Mouse (Mus musculus): ENCODE measurements around the gene Msi2.

Gene Msi2

DNA sequence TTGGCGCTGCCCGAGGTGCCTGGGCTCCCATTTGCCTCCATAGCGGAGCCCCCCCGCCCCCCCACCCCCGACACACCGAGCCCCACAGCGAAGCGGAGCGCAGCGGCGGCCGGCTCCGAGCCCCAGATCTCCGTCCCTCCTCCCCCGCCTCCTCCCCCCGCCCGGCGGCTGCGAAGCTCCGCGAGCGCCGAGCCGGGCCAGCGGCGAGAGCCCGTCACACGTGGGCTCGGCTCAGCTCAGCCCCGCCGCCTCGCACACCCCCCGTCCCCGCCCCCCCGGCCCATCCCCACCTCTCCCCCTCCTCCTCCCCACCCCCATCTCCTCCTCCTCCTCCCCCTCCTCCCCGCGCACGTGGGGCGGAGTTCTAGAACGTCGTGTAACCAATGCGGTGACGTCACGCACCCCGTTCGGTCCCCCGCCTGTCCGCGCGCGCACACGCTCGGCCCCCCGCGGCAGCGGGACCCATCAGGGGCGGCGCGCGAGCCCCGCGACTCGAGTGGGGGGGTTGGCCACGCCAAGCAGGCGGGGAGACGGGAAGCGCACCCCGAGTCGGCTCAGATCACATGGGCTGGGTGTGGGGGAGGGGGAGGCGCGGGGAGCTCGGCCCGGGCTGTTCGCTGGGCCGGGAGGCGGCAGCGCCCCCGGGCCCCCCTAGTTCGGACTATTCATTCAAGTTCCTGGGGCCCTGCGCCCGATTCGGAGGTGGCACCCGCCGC is at the start of gene Msi2:
Gene Msi2 (minus strand): TSS at position 464 of the 716 bp plus-strand sequence.
- DNase-seq, result peak; percentile 88 to 93

DNA sequence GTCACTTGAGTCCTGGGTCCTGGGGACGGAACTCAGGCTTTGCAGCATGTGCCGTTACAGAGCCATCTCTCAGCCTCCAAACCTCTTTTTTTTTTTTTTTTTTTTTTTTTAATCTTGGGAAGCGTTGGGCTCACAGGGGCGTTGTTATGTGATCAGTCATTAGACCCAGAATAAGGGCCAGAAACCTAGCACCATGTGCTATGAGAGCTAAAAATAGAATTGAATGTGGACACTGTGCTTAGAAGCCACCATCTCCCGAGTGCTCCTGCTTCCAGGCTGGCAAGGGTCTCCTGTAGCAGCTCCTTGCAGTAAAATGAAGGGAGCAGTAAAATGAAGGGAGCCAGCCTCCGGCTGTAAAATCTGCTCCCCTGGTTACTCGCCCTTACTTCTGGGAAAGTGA is 47.3 kb upstream of the Msi2 start:
- no peak for DNase-seq

DNA sequence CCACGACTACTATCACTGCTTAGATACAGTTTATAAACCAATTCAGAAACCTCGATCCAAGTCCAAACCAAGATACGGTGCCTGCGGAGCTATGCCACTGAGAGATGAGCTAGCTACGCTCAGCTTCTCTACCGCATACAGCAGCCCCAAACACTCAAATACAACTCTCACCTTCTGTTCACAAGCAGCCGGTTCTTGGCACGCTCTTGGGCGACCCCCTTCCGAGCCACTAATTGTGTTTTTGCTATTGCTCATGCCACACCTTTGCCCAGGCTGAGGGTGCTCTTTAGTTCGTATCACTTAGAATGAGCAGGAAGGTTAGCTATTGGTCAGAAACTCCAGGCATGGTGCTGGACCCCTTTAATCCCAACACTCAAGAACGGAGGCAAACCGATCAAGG is 45.1 kb upstream of the Msi2 start:
- DNase-seq, result peak; percentile 13 to 16

DNA sequence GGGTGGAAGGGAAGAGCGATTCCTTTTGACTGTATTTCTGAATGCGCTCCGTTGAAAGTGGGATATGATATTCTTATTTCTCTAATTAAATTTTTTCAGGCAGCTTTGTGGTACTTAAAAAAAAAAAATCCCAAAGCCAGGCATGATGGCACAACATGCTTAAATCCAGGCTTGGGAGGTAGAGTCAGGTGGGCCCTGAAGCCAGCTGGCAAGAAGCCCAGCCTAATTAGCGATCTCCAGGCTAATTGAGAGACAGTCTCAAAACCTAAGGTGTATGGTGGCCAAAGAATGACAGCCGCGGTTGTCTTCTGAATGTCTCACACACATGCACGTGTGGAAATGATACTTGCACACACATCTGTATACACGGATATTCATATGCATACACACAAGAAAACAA is 41.2 kb upstream of the Msi2 start:
- no peak for DNase-seq

DNA sequence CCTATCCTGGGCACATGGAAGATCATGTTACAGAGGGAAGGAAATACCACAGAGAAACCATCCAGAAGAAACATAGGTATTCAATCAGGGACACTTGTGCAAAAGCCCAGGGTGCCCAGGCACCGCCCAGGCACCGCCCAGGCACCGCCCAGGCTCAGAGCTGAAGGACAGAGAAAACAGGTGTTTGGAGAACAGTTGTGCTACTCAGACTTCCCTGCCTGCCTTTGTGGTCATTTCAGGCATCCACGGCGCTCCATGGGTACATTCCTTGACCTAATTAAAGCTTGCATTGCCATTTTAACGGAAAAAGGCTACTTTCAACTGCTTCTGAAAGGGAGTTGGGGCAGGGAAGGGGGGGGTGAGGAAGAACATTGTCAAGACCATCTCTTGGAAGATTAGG is 40.1 kb upstream of the Msi2 start:
- DNase-seq, result no peak

DNA sequence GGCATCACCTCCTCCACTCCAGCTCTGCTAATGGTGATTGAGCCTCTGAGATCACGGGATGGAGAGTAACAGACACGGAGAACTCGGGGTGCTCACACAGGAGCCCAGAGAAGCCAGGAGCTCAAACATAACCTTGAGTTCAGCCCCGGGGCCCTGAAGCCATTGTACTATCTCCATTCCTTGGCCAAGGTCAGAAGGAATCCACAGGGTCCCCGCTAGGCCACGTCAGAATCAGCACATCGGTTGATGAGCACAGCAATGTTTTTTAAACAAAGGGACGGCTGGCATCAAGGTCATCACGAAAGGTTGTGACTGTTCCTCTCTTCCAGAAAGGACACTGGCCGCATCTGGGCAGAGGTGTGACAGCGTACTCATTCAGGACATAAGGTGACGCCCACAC is 27.0 kb upstream of the Msi2 start:
- DNase-seq, result no peak

DNA sequence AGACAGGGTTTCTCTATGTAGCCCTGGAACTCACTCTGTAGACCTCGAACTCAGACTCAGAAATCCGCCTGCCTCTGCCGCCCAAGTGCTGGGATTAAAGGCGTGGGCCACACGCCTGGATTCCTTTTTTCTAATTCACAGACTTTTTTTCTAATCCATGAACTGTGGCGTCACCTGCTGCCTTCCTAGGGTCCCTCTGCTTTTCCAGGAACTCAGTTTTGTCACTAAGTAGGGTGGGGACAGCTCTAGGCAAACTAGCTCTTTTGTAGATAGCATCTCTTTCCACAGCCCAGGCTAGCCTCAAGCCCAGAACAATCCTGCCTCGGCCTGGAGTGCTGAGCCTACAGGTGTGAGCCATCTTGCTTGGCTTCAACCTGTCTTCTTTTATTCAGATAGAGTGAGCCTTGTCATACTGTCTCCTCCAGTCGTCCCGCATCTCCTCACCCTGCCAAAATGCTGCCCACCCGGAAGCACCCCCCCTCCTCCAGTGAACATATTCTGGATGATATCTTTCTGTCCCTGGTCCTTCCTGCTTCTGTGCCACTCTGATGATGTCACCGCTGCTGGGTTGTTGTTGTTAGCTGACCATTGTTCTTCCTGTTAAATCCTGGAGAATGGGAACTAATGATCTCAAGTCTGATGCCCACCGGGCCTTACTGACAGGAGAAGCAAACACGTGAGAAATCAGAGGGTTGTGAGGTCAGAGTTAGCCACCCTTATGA is 21.4 kb upstream of the Msi2 start:
- no peak for DNase-seq

DNA sequence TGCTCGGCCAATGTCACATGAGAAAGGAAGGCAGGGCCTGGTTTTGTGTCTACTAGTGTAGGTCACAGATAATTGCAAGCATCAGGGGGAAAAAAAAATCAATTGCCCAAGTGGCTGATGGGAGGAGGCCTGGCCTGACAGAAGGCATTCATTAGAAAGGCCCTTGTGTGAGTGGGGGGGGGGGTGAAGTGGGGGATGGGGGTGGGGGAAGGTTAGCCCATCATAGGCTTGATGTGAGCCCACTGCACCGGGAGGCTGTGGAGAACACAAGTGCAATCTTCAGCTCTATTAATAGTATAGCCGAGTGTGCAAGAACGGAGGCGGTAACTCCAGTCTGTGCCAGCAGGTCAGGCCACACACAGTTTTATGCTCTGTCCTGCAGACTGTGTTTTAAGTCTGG is 11.1 kb upstream of the Msi2 start:
- DNase-seq, result no peak

DNA sequence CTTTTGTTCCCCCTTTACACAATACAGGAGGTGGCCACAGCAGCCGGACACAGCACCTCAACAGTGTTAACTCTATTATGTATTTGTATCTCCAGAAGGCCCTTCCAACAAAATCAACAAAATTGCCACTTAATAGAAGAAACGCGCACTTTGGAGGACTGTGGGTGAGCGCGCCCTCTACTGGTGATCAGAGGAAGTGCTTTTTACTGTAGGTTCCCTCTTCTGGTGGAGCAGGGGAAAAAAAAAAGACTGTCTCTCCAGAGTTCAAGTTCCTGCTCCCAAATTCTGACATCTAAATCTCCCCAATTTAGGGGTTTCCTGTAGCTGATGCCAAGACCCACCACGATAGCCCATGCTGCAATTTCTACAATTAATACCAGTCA is 10.2 kb upstream of the Msi2 start:
- peak; percentile 78 to 84 for DNase-seq

DNA sequence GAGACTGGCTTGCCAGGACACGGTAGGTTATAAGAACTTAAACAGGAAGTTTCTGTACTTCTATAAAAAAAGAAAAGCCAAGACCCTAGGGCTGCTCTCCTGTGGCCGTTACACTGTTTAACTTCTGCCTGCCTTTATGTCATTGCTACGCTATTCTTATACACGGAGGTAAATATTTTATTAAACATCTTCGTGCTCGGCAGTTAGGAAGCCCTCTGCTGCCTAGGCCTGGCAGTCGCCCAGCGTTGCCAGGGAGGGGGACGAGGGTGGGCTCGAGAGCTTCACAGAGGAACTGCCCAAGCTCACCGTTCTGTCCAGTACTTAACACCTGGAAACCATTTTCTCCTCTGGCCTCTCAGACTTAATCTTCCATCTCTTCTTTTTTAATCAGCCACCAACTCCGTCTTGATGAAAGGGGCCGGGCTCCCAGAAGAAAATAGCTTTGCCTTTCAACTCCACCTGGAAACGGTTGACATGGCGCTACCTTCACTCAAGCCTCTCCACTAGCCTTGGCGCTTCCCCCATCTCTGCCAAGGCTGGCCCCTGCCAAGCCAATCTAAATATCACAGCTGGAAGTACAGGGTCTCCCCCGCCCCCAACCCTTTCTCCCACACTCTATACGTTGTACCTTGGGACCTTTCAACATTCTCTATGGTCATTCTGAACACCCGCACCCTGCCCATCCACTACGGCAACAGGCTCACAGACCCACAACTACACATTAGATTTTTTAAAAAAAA is 9.6 kb upstream of the Msi2 start:
- DNase-seq, result no peak

DNA sequence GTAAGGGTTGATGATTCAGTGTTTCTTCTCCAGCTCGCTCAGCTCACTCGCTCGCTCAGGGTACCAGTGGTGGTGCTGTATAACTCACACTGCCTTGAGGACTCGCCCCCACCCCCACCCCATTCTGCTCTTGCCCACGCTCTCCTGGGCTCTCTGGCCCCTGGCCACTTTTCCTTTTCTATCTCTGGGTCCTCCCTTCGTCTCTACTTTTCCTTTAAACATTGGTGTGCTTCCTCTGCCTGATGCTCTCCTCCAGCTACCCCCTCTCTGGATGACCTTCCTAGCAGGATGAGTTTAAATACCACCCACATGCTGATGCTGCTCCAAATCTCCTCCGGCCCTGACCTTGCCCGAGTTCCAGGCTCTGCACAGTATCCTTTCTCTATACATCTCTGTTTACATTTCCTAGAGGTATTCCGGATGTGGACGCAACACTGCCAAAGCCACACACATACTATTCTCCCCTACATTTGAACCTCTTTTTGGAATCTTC is 2.9 kb upstream of the Msi2 start:
- DNase-seq, result no peak

DNA sequence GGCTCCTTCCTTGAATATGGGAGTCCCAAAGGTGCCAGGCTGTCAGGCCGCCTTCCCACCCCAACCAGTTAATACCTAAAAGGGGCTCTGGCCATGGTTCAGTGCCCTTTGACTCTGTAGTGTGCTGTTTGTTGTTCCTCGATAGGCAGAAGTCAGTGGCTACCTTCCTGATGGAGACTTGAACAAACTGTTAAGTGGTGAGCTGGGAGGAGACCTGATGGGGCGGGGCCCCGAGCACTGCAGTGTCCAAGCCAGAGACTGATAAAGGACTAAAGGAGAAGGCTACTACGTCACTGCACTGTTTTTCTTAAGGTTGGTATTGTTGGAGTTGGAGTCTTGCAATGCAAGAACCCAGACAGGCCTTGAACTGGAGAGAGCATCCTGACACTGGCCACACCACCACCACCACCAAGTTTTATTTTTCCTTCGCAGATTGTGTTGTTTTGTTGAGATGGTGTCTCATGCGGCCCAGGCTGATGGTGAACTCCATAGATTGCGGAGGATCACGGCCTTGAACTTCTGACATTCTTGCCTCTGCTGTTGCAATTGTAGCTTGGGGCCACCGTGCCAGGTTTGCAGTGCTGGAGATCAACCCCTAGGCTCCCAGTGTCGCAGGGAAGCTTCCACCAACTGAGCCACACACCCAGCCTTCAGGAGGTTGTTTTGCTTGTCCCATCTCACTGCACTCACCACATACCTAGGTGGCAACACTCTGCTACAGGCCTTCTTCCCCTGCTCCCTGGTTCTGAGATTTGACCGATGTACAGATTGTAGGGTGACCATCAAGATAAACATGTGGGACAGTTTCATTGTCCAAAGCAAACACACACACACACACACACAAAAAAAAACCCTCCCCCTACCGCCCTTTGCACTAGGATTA is 2.2 kb upstream of the Msi2 start:
- no peak for DNase-seq

DNA sequence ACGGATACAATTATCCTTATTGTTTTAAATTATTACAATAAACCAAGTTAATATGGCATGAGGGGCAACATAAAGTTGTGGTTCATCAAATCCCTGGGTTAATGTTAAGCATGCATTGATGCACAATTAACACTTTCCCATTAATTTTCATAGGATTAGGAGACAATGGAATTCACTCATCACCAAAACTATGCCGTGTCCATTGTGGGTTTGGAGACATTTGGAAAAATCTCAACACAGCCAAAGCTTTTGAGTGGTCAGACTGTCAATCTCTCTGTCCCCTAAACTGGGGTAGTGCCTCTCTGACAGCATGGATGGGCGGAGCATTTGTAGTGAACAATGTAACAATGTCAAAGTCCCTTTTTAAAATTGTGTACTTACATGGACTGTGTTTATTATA is 1.3 kb upstream of the Msi2 start:
- DNase-seq, result no peak

DNA sequence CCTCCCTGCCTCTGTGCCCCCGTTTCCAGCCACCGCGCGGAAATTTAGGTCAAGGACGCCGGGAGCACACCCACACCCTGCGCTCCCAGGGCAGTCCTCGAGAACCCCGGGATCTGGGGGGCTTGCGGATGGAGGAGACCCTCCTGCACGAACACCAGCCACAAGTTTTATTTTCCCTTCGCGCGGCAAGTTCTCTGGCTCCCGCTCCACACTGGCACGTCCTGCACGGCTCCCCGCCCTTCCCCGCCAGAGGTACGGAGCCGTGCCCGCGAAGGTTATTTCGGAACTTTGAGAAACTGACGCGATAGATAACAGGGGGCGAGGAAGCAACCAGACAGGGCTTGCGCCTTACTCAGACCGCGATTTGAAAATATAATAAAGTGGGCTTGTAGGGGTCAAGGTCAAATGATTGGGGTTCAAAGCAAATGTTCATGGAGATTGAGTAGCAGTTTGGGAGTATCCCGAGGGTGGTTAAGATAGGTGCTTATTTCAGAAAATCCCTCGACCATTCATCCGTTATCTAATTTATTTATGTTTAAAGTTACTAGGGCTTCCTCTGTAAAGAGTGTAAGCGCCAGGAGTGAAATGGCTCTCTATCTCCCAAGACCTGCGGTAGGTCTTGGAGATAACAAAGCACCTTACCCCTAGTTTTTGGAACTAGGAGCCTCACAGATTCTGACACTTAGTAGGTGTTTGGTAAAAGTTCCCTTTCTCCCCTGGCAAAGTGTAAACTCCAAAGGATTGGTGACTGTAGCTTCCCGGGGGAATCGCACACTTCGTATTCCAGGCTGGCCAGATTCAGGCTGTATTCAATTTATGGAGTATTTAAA is 668 bp upstream of the Msi2 start:
- no peak for DNase-seq

DNA sequence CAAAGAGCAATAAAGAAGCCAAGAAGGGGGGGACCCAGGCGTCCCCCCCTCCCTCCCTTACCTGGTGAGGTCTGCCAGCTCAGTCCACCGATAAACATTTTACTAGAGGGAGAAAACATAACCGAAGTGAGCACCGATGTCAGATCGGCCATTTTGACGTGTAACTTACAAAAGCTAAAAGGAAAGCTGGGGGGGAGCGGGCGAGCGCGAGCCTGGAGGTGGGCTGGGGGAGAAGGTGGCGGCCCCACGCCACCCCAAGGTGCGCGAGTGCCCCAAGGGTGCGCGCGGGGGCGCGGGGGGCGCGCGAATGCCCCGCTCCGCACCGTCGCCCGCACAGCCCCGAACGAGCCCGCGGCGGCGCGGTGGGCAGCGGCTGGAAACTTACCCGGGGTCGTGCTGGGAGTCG is 666 bp downstream of the Msi2 start:
- no peak for DNase-seq

DNA sequence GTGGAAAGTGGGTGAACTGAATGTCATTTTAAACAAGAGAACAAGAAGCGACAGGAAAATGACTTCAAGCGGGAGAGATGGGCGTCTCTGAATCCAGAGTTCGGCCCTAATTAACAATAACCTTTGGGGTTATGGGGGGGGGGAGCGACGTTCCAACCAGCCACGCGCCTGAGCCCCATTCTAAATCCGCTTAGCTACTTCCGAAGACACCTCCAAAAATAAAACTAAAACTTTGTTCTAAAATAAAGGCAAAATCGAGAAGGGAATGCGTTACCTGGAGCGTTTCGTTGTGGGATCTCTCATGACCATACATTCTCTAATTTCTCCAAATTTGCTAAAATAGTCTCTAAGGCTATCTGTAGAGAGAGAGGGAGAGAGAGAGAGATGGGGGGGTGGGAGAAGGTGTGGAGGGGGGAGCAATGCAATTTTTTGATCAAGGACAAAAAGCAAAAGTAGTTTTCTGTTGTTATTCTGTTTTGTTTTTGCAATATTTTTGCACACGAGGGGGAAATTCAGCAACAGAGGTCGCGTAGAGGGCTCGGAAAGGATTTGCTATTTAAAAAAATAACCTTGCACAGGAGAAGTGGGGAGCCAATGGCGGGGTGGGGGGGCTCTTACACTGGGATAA is 1.2 kb downstream of the Msi2 start:
- no peak for DNase-seq

DNA sequence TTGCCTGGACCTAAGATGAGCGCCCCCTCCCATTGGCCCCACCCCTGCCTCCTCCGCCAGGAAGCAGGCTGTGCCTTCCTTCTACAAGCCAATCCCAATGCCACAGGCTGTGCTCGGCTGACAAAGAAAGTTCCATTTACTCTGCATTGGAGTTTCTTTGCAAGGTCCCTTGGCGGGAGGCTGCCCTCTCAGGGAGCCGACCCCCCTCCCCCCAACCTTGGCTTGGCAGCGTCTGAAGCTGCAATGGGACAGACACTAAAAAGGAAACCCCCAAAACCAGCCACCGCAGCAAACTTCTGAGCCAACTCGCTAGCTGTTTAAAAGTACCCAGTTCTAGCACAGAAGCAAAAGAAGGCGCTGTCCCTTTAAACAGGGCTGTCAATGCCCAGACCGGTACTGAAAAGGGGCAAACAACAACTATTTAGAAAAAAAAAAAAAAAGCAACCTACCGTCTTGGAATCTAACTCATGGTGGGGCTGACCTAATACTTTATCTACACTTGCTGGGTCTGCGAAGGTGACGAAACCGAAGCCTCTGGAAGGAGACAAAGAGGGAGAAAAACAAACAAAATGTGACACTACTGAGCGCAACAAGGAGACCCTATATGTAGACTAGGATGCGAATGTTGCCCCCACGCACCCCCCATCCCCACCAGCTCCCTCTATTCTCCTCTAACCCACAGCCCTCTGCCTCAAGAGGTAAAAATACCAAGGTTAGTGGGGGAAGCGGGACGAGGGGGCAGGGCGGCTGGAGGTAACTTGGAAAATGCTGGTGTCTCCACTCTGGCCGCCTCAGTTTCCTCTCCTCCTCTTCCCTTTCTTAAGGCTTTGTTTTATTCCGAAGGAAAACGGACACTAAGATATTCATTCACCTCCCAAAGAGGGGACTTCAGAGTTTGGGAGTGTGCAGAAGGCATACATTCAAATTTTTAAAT is 2.0 kb downstream of the Msi2 start:
- DNase-seq, result no peak

DNA sequence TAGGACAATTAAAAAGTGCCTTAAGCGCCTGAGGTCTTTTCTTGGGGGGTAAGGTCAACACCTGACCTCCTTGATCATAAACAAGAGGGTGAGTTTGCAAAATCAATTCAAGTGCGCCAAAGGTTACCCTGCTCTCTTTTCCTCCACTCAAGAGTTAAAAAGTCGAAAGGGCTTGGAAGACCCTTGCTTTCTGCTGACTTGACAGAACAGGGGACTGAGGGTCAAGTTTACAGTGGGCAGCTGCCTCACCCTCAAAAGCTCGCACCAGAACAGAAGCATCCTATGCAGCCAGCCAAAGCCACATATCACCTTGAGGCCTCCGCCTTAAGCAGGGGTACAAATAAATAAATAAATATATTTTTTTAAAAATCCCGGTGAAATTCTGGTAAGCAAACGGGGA is 3.0 kb downstream of the Msi2 start:
- no peak for DNase-seq

DNA sequence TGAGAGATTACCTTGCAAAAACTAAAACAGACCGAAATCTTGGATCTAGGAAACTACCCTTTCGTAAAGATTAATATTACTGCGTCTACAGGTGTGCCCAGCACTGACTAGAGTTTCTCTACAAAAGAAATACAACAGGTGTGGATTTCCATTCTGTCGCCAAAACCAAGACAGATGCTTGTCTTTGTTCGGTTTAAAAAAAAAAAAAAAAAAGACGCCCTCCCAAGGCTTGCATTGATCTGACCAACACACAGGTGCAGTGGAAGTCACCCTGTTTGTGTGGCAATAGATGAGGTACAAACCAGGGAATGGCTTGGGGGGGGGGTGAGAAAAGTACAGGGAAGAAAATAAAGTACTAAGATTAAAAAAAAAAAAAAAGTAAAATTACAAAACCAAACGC is 4.2 kb downstream of the Msi2 start:
- no peak for DNase-seq

DNA sequence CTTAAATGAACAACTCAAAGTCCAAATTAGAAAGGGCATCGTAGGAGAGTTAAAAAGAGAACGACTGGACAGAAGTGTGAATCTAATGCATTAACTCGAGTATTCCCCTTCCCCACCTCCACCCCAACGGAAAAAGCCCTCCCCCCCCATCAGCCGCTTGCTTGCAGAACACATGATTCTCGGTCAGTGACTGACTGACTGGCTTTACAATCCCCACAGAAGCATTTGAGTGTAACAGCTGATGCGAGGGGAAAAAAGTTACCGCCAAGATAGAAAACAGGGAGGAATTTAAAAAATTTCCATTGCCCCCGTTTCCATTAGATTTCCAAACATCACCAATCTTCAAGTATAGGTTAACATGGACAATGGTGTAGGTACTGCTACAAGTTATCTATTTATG is 4.8 kb downstream of the Msi2 start:
- no peak for DNase-seq

All from cerebellum, postnatal 36 days (tissue).